Mouse (Mus musculus) kidney, embryonic 14.5 days (tissue): Measurements from ENCODE around the gene Rufy3. TPM values are rescaled to one million over a fixed set of nuclear protein-coding genes. Genes with fewer than 3 reads are reported as not detected.
A peak's percentile ranks its signal among the peaks of the same experiment; 100 is the strongest.
"Not testable (repeated sequence)": the region's sequence is repeated elsewhere in the genome, so short reads cannot be mapped to it uniquely, and the experiment has no call there.

ENCODE experiments used
- ATAC-seq: fragments of 200-750 bp; cut with Nextera tagmentation; 2 replicates; pipeline ENCODE4 v1.8.0; 2017; ENCODE audit warnings: moderate number of reproducible peaks, mild to moderate bottlenecking, moderate TSS enrichment, moderate library complexity; ENCODE audit not compliant: low FRiP score, low TSS enrichment
- H3K27ac ChIP-seq: fragments of 300-500 bp; sonication (generic); 2 replicates; pipeline ENCODE4 v1.5.1; 2014; ENCODE audit warnings: low read depth, mild to moderate bottlenecking, low read length, moderate library complexity, mixed read lengths
- H3K27me3 ChIP-seq: fragments of 300-500 bp; sonication (generic); 2 replicates; pipeline ENCODE4 v1.6.1; 2014; ENCODE audit warnings: mild to moderate bottlenecking, low read length; ENCODE audit not compliant: control insufficient read depth, insufficient read depth
- H3K36me3 ChIP-seq: fragments of 300-500 bp; sonication (generic); 2 replicates; pipeline ENCODE4 v1.6.1; 2014; ENCODE audit warnings: low read length, mixed read lengths; ENCODE audit not compliant: control insufficient read depth, insufficient read depth
- H3K4me1 ChIP-seq: fragments of 300-500 bp; sonication (generic); 2 replicates; pipeline ENCODE4 v1.6.1; 2014; ENCODE audit warnings: low read length, mixed read lengths; ENCODE audit not compliant: control insufficient read depth, insufficient read depth
- H3K4me2 ChIP-seq: fragments of 300-500 bp; sonication (generic); replicated peaks from 2 replicates; pipeline ENCODE4 v1.6.1; 2014; ENCODE audit warnings: low read depth, mild to moderate bottlenecking, low read length
- H3K4me3 ChIP-seq: fragments of 300-500 bp; sonication (generic); 2 replicates; pipeline ENCODE4 v1.5.1; 2014; ENCODE audit warnings: mild to moderate bottlenecking, low read length
- H3K9ac ChIP-seq: fragments of 300-500 bp; sonication (generic); 2 replicates; pipeline ENCODE4 v1.6.1; 2014; ENCODE audit warnings: low read depth, mild to moderate bottlenecking, low read length, moderate library complexity
- H3K9me3 ChIP-seq: fragments of 300-500 bp; sonication (generic); 2 replicates; pipeline ENCODE4 v1.6.1; 2016; ENCODE audit warnings: low read length; ENCODE audit not compliant: control insufficient read depth
- WGBS: fragments of 180-500 bp; shearing (Covaris S2); extraction: QIAGEN DNeasy Blood & Tissue Kit; methylation state at CpG from one replicate; pipeline ENCODE4 v1.1.7; 2014; 5-methylcytosine and 5-hydroxymethylcytosine counted together
- polyA plus RNA-seq: library from polyadenylated mRNA; unstranded; fragments of >200 nt; fragmentation: Nextera tagmentation; extraction: Ambion mirVana; gene quantifications from 2 replicates; pipeline ENCODE4 v1.2.1, GENCODE M21; 2014

The Rufy3 gene
- polyA plus RNA-seq = 11.1 and 17.7 TPM in 2 replicates

GRCm38 (mm10) chr5:88564501-88565147, at the start of gene Rufy3:
Gene Rufy3, plus strand, starts transcription at chr5:88565040.
- no peaks in the 10 kb centered on the region for H3K4me1 ChIP-seq
- peak within 1 kb of the TSS; percentile 72 for H3K4me2 ChIP-seq
- under 1% methylated on average over 52 of the region's 71 CpGs for WGBS
- no peaks in the 10 kb centered on the region for H3K9me3 ChIP-seq
- H3K27me3 ChIP-seq = no peaks in the 10 kb centered on the region
- peak within 1 kb of the TSS; percentile 89 for H3K9ac ChIP-seq
- no peaks in the 10 kb centered on the region for H3K36me3 ChIP-seq
- ATAC-seq = peak; percentile 90
- H3K27ac ChIP-seq = peak within 1 kb of the TSS; percentile 84
- H3K4me3 ChIP-seq = peak within 1 kb of the TSS; percentile 85

DNA sequence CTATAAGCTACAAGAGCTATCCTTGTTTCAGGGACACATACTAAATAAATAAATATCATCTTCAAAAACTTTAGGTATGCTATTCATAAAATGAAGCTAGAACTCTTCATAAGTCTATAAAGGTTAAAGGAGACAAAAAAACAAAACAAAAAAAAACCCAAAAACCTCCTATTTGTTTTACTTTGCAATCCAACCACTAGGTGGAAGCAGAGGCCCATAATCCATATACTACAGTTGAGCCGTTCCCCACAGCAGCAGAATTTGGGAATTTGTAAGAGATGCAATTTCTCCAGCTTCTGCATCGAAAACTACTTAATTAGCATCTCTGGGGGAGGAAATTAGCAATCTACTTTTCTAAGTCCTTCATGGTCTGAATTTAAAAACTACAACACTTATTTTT, 45.6 kb upstream of the Rufy3 start:
- no peak overlapping the region for H3K4me2 ChIP-seq
- no peaks in the 10 kb centered on the region for H3K9me3 ChIP-seq
- no peaks in the 10 kb centered on the region for H3K4me1 ChIP-seq
- ATAC-seq = no peak
- no peak overlapping the region for H3K4me3 ChIP-seq
- H3K9ac ChIP-seq = no peak overlapping the region
- H3K27ac ChIP-seq = no peak overlapping the region
- H3K36me3 ChIP-seq = no peaks in the 10 kb centered on the region
- 4% methylated on average over 2 of the region's 2 CpGs for WGBS
- H3K27me3 ChIP-seq = no peaks in the 10 kb centered on the region

DNA sequence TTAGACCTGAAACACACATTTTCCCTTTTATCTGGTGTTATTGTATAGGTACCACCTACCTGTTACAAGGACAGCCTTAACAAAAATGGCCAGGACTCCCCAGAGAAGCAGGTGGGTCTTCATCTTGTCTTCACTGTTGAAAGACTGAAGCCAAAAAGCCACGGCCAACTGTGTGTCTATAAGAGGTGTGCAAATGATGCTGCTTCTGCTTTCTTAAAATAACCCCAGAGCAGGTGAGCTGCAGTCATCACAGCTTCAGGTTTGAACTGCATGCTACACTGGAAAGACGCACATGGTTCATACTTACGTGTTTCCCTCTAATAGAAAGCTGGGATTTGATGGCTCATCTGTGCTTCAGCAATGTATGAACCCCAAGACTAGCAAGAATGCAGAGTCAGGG, 37.2 kb upstream of the Rufy3 start, which contains the start of gene Jchain:
Jchain (minus strand) TSS at position 235 of the 400 bp plus-strand sequence.
- ATAC-seq = no peak
- 89% methylated on average over 3 of the region's 3 CpGs for WGBS
- Histone ChIP-seq H3K27me3 (no peaks in the 10 kb centered on the region), H3K9me3 (no peaks in the 10 kb centered on the region), H3K36me3 (no peaks in the 10 kb centered on the region), H3K4me3 (no peak within 1 kb of the TSS), H3K27ac (no peak within 1 kb of the TSS), H3K4me2 (no peak within 1 kb of the TSS), H3K4me1 (no peaks in the 10 kb centered on the region), H3K9ac (no peak within 1 kb of the TSS)

- ATAC-seq = no peak
- WGBS = 76% methylated on average over 1 of the region's 1 CpGs
- Histone ChIP-seq H3K4me2 (no peak overlapping the region), H3K4me3 (no peak overlapping the region), H3K9me3 (no peaks in the 10 kb centered on the region), H3K27ac (no peak overlapping the region), H3K36me3 (no peaks in the 10 kb centered on the region), H3K4me1 (no peaks in the 10 kb centered on the region), H3K9ac (no peak overlapping the region), H3K27me3 (no peaks in the 10 kb centered on the region)
Observed at GRCm38 (mm10) chr5:88530908-88531307, 33.9 kb upstream of the Rufy3 start.

DNA sequence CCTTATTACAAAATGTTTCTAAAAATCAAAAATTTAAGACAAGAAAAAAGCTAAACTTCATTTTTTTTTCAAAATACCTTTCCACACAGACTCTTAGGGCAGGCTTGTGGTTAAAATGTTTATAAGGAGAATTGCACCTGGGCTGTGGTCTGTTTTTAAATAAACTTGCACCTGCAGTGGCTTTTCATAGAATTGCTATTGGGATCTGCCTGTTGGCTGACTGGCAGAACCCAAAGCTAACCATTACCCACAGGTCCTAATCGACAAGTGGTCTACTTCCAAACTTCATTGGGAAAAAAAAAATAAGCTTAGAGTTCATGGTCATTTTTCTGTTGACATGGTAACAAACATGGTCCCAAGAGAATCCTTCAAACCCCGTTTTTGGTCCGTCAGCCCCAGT, 30.1 kb upstream of the Rufy3 start:
- no peak overlapping the region for H3K9ac ChIP-seq
- no peaks in the 10 kb centered on the region for H3K4me1 ChIP-seq
- no peaks in the 10 kb centered on the region for H3K27me3 ChIP-seq
- no peak overlapping the region for H3K27ac ChIP-seq
- ATAC-seq = no peak
- no peak overlapping the region for H3K4me3 ChIP-seq
- H3K9me3 ChIP-seq = no peaks in the 10 kb centered on the region
- no peaks in the 10 kb centered on the region for H3K36me3 ChIP-seq
- WGBS = 69% methylated on average over 3 of the region's 3 CpGs
- H3K4me2 ChIP-seq = no peak overlapping the region

DNA sequence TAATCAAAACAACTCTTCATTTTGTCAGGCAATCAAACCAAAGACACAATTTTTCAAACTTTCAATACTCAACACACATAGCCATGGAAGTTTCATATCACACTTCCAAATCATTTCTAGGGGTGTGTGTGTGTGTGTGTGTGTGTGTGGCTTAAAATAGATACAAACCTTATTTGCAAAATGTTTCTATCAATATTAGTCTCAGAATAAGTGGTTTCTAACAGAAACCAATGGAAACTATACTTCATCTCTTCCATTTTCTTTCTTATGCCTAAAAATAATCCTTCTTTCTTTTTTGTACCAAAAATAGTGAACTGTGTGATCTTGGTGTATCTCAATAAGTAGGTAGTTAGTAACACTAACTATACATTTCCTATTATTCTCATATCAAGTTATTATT, 24.0 kb upstream of the Rufy3 start:
- H3K27me3 ChIP-seq = no peaks in the 10 kb centered on the region
- no peaks in the 10 kb centered on the region for H3K36me3 ChIP-seq
- H3K4me1 ChIP-seq = no peaks in the 10 kb centered on the region
- no peak overlapping the region for H3K9ac ChIP-seq
- no peaks in the 10 kb centered on the region for H3K9me3 ChIP-seq
- H3K27ac ChIP-seq = no peak overlapping the region
- ATAC-seq = no peak
- H3K4me2 ChIP-seq = no peak overlapping the region
- H3K4me3 ChIP-seq = no peak overlapping the region

GRCm38 (mm10) chr5:88542651-88543282, 22.1 kb upstream of the Rufy3 start:
- Histone ChIP-seq H3K4me2 (no peak overlapping the region), H3K4me1 (no peaks in the 10 kb centered on the region), H3K4me3 (no peak overlapping the region), H3K9ac (no peak overlapping the region), H3K27ac (no peak overlapping the region), H3K27me3 (no peaks in the 10 kb centered on the region), H3K9me3 (no peaks in the 10 kb centered on the region), H3K36me3 (no peaks in the 10 kb centered on the region)
- peak; percentile 75; the same call in 1 of the 2 replicates for ATAC-seq
- WGBS = 58% methylated on average over 5 of the region's 5 CpGs

GRCm38 (mm10) chr5:88544411-88544810, 20.4 kb upstream of the Rufy3 start:
- H3K9ac ChIP-seq, ATAC-seq, H3K36me3 ChIP-seq, H3K4me3 ChIP-seq, H3K4me2 ChIP-seq, H3K4me1 ChIP-seq, H3K9me3 ChIP-seq, H3K27me3 ChIP-seq, H3K27ac ChIP-seq: not testable (repeated sequence)
- 92% methylated on average over 1 of the region's 1 CpGs for WGBS

- ATAC-seq = no peak
- 85% methylated on average over 7 of the region's 7 CpGs for WGBS
- H3K27me3 ChIP-seq = no peaks in the 10 kb centered on the region
- no peak overlapping the region for H3K27ac ChIP-seq
- H3K4me3 ChIP-seq = no peak overlapping the region
- no peaks in the 10 kb centered on the region for H3K4me1 ChIP-seq
- no peaks in the 10 kb centered on the region for H3K36me3 ChIP-seq
- no peaks in the 10 kb centered on the region for H3K9me3 ChIP-seq
- H3K4me2 ChIP-seq = no peak overlapping the region
- no peak overlapping the region for H3K9ac ChIP-seq
Observed at GRCm38 (mm10) chr5:88545536-88545935, 19.3 kb upstream of the Rufy3 start.
